Mouse (Mus musculus) urinary bladder, postnatal 4 days (tissue): Measurements from ENCODE around the gene Cdk5.

Source experiments
- DNase-seq, 2 experiments: peaks; one replicate each; pipeline ENCODE4 v3.0.0; 2021 to 2022; ENCODE audit warnings: low spot score in 2 of 2

Gene Cdk5

GRCm38 (mm10) chr5:24423129-24424003, at the start of gene Cdk5, which contains the start of gene Slc4a2:
TSS of gene Cdk5 (minus strand) at chr5:24423530.
TSS of gene Slc4a2 (plus strand) at chr5:24423837.
- DNase-seq = peak; percentile 97 to 98

GRCm38 (mm10) chr5:24470600-24470999, 47.3 kb upstream of the Cdk5 start:
- DNase-seq = no peak

GRCm38 (mm10) chr5:24466762-24467161, 43.4 kb upstream of the Cdk5 start:
- DNase-seq = no peak

GRCm38 (mm10) chr5:24455613-24456012, 32.3 kb upstream of the Cdk5 start:
- DNase-seq = no peak

GRCm38 (mm10) chr5:24455076-24455475, 31.7 kb upstream of the Cdk5 start:
- no peak for DNase-seq

GRCm38 (mm10) chr5:24453985-24454303, 30.6 kb upstream of the Cdk5 start:
- no peak for DNase-seq

GRCm38 (mm10) chr5:24453283-24453984, 30.1 kb upstream of the Cdk5 start:
- DNase-seq = no peak

GRCm38 (mm10) chr5:24452691-24453233, 29.4 kb upstream of the Cdk5 start:
- no peak for DNase-seq

GRCm38 (mm10) chr5:24452030-24452690, 28.8 kb upstream of the Cdk5 start, which contains the start of gene Agap3:
TSS of gene Agap3 (plus strand) at chr5:24452177.
- no peak for DNase-seq

GRCm38 (mm10) chr5:24451264-24452029, 28.1 kb upstream of the Cdk5 start:
- DNase-seq = peak; percentile 85 to 87

GRCm38 (mm10) chr5:24447624-24448298, 24.4 kb upstream of the Cdk5 start, which contains the start of gene Tmub1:
TSS of gene Tmub1 (minus strand) at chr5:24447854.
- DNase-seq = peak; percentile 72 to 76

- DNase-seq = no peak
Observed at GRCm38 (mm10) chr5:24446630-24447029, 23.3 kb upstream of the Cdk5 start.

GRCm38 (mm10) chr5:24445428-24446080, 22.2 kb upstream of the Cdk5 start:
- DNase-seq = no peak

GRCm38 (mm10) chr5:24444746-24445427, 21.6 kb upstream of the Cdk5 start, which contains the start of gene Fastk:
TSS of gene Fastk (minus strand) at chr5:24445287.
- peak; percentile 92 to 93 for DNase-seq

GRCm38 (mm10) chr5:24443927-24444326, 20.6 kb upstream of the Cdk5 start:
- no peak for DNase-seq

- no peak for DNase-seq
Observed at GRCm38 (mm10) chr5:24443204-24443603, 19.9 kb upstream of the Cdk5 start.

- DNase-seq = no peak
Observed at GRCm38 (mm10) chr5:24442029-24442428, 18.7 kb upstream of the Cdk5 start.

- no peak for DNase-seq
Observed at GRCm38 (mm10) chr5:24441187-24441586, 17.9 kb upstream of the Cdk5 start.

- no peak for DNase-seq
Observed at GRCm38 (mm10) chr5:24433993-24434392, 10.7 kb upstream of the Cdk5 start.
